Mouse (Mus musculus): ENCODE measurements around the gene Plbd1.

DNA sequence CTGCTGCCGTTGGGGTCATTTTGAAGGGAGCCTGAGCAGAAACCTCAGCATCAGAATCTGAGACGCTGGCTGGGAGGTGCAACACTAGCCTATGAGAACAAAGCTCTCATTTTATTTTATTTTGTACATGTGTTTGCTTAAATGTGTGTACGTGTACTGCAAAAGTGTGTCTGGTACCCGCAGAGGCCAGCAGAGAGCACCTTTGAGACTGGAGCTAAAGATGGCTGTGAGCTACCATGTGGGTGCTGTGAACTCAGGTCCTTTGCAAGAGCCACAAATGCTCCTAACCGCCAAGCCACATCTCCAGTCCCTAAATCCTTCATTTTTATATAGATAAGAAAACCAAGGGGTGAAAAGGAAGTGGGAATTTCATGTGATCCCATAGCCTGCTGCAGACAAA, 48.7 kb upstream of the Plbd1 start:
- no peak for TF ChIP-seq CTCF (IDR thresholded peaks at IDR 0.05)
- TF ChIP-seq EP300 (IDR thresholded peaks at IDR 0.05): no peak

All from lung, postnatal 0 days (tissue).